Mouse (Mus musculus): Measurements from ENCODE around the gene Tnks1bp1.

Gene Tnks1bp1

GRCm38 (mm10) chr2:85047596-85048167, at the start of gene Tnks1bp1:
TSS of gene Tnks1bp1 (plus strand) at chr2:85048022.
- DNase-seq (ENCODE audit: low read depth) = peak; percentile 88

GRCm38 (mm10) chr2:84999486-85000181, 48.2 kb upstream of the Tnks1bp1 start:
- no peak for DNase-seq (ENCODE audit: low read depth)

GRCm38 (mm10) chr2:85001497-85001896, 46.3 kb upstream of the Tnks1bp1 start:
- no peak for DNase-seq (ENCODE audit: low read depth)

GRCm38 (mm10) chr2:85002575-85002974, 45.2 kb upstream of the Tnks1bp1 start:
- no peak for DNase-seq (ENCODE audit: low read depth)

GRCm38 (mm10) chr2:85004341-85004740, 43.5 kb upstream of the Tnks1bp1 start:
- no peak for DNase-seq (ENCODE audit: low read depth)

- no peak for DNase-seq (ENCODE audit: low read depth)
Measured at GRCm38 (mm10) chr2:85006600-85006999, 41.2 kb upstream of the Tnks1bp1 start.

- DNase-seq (ENCODE audit: low read depth) = no peak
Measured at GRCm38 (mm10) chr2:85007729-85008128, 40.1 kb upstream of the Tnks1bp1 start.

- no peak for DNase-seq (ENCODE audit: low read depth)
Measured at GRCm38 (mm10) chr2:85009212-85009611, 38.6 kb upstream of the Tnks1bp1 start.

- no peak for DNase-seq (ENCODE audit: low read depth)
Measured at GRCm38 (mm10) chr2:85011906-85012604, 35.8 kb upstream of the Tnks1bp1 start.

- DNase-seq (ENCODE audit: low read depth) = no peak
Measured at GRCm38 (mm10) chr2:85012679-85013078, 35.1 kb upstream of the Tnks1bp1 start.

GRCm38 (mm10) chr2:85013826-85014587, 33.8 kb upstream of the Tnks1bp1 start:
- no peak for DNase-seq (ENCODE audit: low read depth)

- DNase-seq (ENCODE audit: low read depth) = no peak
Measured at GRCm38 (mm10) chr2:85014588-85014982, 33.2 kb upstream of the Tnks1bp1 start.

- no peak for DNase-seq (ENCODE audit: low read depth)
Measured at GRCm38 (mm10) chr2:85022043-85022442, 25.8 kb upstream of the Tnks1bp1 start.

GRCm38 (mm10) chr2:85026178-85026577, 21.6 kb upstream of the Tnks1bp1 start:
- no peak for DNase-seq (ENCODE audit: low read depth)

- DNase-seq (ENCODE audit: low read depth) = no peak
Measured at GRCm38 (mm10) chr2:85027281-85027680, 20.5 kb upstream of the Tnks1bp1 start.

- DNase-seq (ENCODE audit: low read depth) = no peak
Measured at GRCm38 (mm10) chr2:85029897-85030296, 17.9 kb upstream of the Tnks1bp1 start.

- DNase-seq (ENCODE audit: low read depth) = no peak
Measured at GRCm38 (mm10) chr2:85030989-85031388, 16.8 kb upstream of the Tnks1bp1 start.

- no peak for DNase-seq (ENCODE audit: low read depth)
Measured at GRCm38 (mm10) chr2:85033121-85033520, 14.7 kb upstream of the Tnks1bp1 start.

GRCm38 (mm10) chr2:85034169-85034568, 13.7 kb upstream of the Tnks1bp1 start:
- no peak for DNase-seq (ENCODE audit: low read depth)

- no peak for DNase-seq (ENCODE audit: low read depth)
Measured at GRCm38 (mm10) chr2:85036507-85037046, 11.2 kb upstream of the Tnks1bp1 start.

GRCm38 (mm10) chr2:85037047-85038026, 10.5 kb upstream of the Tnks1bp1 start, which contains the start of the genes Ssrp1 and P2rx3:
TSS of gene Ssrp1 (plus strand) at chr2:85037234.
TSS of gene P2rx3 (minus strand) at chr2:85037462.
- DNase-seq (ENCODE audit: low read depth) = peak; percentile 92

Measured in c-Kit-positive CD71-negative TER-119-negative erythroid progenitor cells, embryonic 14.5 days (primary cell).